Mouse (Mus musculus): ENCODE measurements at regions not wholly inside any gene's neighbourhood (a gene's known extent, or its start where the extent isn't known, plus 50 kb on each side); places are given as distances from the start of the nearest gene placed in this dataset.

- in situ Hi-C loops (cut with MboI, MseI): loop anchor here in 1 of 2 experiments (10.0 kb wide), 1 partner anchor 515 kb away; no protein-coding TSS in a partner anchor
Observed at GRCm38 (mm10) chr1:144699790-144700189, 75.4 kb downstream of the Rgs18 start.

- in situ Hi-C loops (cut with MboI, MseI): loop anchor here in 1 of 2 experiments (10.0 kb wide), 1 partner anchor 510 kb away; no protein-coding TSS in a partner anchor
Observed at GRCm38 (mm10) chr1:144695253-144695652, 80.0 kb downstream of the Rgs18 start.

DNA sequence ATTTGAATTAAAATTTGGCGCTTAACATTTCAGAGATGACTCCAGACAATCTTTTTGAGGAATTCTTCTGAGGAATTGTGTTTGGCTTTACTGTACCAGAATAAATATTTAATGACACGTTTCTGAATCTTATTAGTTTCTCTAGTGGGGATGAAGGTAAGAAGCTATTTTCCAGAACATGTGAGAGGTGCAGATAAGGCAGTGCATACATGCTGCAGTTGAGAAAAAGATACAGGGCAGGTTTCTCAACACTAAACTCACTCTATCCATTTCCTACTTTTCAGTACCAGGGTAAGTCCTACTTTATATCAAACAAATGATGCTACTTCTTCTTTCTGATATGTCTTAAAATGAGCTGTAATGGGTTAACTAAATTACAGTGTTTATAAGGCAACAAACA is 84.9 kb downstream of the Rgs18 start:
- in situ Hi-C loops (cut with MboI, MseI): loop anchor here in 1 of 2 experiments (10.0 kb wide), 1 partner anchor 506 kb away; no protein-coding TSS in a partner anchor

DNA sequence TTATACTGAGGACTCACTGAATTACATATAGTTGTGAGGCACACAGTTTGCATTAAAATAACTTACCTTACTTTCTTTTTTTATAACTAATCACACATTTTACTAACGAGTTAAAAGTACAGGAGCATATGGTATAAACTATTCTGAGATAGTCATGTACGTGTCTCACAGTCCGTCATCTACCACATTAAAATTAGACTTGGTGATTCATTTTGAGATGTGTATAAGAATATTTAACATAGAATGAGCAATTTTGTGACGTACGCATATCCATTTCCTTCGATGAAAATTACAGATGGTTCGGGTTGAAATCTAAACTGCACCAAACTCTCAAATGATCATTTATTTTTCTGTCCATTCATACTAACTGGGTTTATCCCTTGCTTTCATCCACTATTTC is 93.1 kb downstream of the Rgs18 start:
- in situ Hi-C loops (cut with MboI, MseI): no loop called here

DNA sequence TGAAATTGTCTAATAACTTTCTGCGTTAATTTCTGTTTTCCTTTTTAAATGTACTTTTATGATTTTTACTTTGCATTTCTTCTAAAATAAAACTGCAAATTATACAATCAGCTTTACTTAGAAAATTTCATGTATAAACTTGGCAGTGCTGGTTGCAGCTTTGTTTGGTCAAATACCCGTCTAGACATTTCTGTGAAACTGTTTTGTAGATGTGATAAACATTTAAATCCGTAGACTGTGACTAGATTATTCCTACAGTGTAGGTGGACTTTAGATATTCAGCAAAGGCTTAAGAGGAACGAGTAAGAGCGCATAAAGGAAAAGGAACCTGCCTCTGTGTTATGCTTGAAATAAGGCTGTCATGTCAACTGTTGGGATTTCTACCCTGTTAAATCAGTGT is 100.0 kb upstream of the Rgs21 start:
- in situ Hi-C loops (cut with MboI, MseI): no loop called here

- in situ Hi-C loops (cut with MboI, MseI): no loop called here
Observed at GRCm38 (mm10) chr1:144656237-144656636, 88.8 kb upstream of the Rgs21 start.

GRCm38 (mm10) chr1:144626421-144626820 is 59.0 kb upstream of the Rgs21 start:
- in situ Hi-C loops (cut with MboI, MseI): no loop called here
